Mouse (Mus musculus) lung, postnatal 36 days (tissue): ENCODE data around the gene 1700008O03Rik.

Source experiments
- DNase-seq: peaks from one replicate; pipeline ENCODE4 v3.0.0; 2022; ENCODE audit warnings: mixed read lengths

The 1700008O03Rik gene

GRCm38 (mm10) chr7:44385720-44386119, at the start of gene 1700008O03Rik:
Gene 1700008O03Rik (minus strand): TSS chr7:44385820.
- DNase-seq, result no peak

DNA sequence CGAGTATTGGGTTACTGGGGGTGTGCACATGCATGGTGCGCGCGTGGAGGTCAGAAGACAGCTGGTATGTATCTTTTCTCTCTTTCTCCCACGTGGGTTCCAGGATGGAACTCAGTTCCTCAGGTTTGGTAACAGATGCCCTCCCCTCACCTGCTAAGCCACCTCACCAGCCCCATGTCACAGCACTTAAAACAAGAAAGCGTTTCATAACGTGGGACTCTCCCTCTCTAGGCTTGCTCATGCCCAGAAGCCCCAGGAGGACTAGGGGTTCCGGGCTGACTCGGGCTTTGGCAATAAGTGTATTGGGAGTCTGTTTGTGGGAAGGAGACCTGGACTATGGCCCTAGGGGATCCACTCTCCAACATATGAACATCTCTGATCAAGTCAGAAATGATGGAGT, 48.5 kb upstream of the 1700008O03Rik start:
- no peak for DNase-seq

GRCm38 (mm10) chr7:44433371-44433770, 47.8 kb upstream of the 1700008O03Rik start:
- DNase-seq, result no peak

DNA sequence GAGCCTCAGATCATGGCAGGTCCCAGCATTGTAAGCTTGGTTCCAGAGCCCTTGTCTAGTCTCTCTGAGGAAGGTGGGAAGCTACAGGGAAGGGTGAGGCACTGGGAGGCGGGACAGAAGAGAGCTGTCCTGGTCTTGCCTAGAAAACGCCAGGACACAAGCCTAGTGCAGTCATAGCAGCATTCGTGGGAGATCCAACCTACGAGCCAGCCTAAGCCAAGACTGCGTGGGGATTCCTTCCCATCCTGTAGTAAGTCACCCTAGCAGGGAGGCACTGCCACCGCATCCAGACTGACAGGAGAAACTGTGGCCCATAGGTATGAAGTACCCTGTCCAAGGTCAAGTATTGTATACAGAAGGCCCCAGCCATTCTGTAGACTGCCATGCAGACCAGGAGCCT, 46.9 kb upstream of the 1700008O03Rik start:
- DNase-seq, result no peak

DNA sequence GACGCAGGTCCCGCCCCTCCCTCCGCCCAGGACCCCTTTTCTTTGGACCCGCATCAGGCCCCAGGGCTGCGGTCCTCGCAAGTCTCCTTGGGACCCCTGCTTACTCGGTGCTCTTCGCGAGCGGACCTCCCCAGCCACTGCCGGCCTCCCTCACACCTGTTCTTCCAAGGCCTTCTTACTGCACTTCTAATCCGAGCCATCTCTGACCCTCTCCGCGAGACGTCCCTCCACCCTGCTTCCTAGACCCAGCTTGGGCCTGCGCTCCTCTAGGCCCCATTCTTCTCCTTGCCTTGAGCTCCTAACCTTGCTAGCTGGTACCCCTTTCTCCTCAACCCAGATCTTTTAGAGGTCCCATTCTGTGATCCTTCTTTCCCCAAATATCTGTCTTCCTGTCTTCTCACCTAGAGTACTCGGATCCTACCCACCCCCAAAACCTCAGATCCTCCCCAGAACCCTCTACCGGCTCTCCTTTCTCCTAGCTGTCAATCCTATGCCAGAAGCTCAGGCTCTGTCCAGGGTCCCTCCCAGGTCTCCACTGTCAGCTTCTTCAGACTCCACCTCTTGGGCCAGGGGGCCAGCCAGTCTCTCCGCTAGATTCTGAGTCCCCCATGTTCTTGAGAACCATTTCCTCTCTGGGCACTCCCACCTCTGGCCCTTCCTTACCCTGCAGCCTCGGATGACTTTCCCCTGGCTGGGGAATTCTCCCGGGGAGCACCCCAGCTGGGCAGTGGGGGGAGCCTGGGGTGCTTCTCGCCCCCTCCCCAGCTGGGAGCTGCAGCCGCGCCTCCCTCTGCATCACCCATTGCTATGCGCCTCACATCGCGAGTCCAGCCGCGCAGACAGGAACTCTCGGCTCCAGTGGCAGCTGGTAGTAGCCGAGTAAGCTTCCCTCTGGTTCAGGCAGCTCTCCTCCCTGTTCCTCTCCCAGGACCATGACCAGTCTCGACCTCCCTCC, 44.2 kb upstream of the 1700008O03Rik start:
- no peak for DNase-seq

DNA sequence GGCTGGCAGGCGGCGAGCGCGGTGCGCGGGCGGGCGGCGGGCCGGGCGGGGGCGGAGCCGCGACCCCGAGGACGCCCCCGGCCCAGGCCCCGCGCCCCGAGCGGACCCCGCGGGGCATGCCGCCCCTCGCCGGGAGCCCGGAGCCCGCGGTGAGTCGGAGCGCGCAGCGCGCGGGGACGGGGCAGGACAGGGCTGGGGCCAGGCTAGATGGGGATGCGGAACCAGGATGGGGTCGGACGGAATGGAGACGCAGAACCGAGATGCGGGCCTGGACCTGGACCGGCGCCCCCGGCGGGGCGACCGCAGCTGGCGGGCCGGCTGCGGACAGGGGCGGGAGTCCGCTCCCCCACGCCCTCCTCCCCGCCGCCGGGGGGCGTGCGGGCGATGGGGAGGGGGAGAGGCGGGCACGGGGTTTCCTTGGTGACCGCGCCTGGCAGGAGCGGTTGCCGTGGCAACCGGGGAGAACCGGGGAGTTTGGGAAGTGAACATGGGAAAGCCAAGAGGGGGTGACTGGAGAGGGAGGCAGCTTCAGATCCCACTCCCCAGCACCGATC, 43.4 kb upstream of the 1700008O03Rik start, which contains the start of gene Lrrc4b:
Lrrc4b (plus strand) TSS at position 51 of the 554 bp plus-strand sequence.
- DNase-seq, result no peak

DNA sequence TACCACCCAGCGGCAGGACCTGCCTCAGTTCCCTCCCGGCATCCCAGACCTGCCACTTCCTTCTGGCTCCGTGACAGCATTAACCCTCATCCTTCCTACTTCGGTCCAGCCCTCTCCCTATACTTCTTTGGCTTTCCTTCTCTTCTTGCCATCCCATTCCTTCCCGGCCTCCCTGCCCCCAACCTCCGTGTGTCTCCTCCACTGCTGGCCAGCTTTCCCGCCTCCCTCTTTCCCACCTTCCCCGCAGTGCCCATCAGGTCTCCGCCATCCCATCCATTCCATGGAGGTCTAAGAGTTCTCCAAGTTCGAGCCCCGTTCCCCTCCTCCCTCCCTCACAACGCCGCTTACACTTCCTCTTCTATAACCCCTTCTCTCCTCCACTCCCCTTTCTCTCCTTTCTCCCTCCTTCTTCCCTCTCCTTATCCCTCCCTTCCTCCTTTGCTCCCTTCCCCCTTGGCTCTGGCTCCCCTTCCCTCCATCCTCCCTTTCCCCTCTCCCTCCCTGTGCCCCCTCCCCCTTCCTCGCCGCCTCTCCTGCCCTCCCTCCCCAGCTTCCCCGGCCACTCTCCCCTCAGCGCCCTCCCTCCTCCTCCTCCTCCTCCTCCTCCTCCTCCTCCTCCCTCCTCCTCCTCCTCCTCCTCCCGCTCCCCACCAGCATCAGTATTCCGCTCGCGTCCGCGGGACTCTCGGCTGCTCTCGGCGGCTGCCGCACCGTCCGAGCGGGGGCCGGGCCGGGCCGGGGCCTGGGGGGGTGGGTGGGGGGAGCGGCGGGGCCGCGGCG, 42.7 kb upstream of the 1700008O03Rik start:
- no peak for DNase-seq

GRCm38 (mm10) chr7:44427666-44428065, 42.0 kb upstream of the 1700008O03Rik start:
- no peak for DNase-seq

DNA sequence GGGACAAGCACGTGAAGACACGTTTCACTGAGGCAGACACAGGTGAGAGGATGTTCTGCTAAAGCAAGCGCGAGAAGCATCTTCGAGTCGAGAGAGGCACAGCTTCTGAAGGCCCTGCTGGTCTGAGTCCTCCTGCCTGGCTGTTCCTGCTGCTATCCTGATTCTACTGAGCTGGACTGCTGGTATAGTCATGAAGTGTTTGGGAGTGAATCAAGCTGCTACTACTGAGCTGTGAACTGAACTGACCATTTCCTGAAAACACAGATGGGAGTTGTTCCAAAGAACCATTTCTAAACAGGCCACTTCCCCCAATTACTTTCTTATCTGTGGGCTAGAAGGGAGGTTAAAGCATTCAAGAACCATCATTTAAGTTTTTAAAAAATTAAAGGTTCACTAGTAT, 27.7 kb upstream of the 1700008O03Rik start:
- DNase-seq, result peak; percentile 72

DNA sequence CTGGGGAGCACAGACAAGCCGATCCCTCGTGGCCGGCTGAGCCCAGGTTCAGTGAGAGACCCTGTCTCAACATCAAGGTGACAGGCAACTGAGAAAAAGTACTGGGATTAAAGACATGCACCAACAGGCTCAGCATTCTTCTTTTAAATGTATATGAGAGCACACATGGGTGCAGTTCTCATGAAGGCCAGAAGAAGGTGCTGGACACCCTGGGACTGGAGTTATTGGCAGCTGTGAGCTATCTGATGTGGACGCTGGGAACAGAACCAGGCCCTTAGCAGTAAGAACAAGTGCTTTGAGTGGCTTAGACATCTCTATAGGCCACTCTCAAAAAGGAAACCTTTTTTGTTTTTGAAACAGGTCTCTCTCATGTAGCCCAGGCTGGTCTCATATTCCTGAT, 25.5 kb upstream of the 1700008O03Rik start:
- DNase-seq, result no peak

- no peak for DNase-seq
These were observed 20.4 kb upstream of the 1700008O03Rik start for GRCm38 (mm10) chr7:44406015-44406355.

DNA sequence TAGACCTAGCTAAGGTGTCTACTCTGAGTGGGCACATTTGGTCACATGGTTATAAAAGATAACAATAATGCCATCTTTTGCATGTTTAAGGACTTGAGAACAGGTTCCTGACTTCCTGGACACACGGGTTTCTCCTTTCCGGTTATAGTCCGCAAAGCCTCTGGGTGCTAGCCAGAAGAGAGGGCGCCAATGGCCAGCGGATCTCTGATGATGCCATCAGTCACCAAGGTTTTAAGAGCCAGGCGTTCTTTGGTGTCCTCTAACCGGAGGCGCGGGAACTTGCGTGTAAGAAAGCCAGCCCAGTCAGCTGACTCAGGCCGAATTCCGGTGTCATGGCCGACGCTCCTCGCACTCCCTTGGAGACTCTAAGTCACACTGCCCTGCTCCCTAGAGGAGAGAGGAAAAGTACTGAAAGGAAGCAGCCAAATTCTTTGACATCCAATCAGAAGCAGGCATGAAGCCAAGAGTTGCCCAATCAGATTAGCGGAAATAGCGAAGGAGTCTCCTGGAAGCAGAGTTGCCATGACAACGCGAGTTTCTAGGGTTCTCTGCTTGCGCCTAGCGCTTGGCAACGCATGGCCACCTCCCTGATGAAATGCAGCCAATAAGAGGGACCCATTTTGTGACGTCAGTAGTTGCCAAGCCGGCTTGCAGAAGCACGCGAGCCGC, 19.9 kb upstream of the 1700008O03Rik start:
- DNase-seq, result peak; percentile 94

- DNase-seq, result no peak
These were observed 16.1 kb upstream of the 1700008O03Rik start for GRCm38 (mm10) chr7:44401673-44402072.

- peak; percentile 73 for DNase-seq
These were observed 12.9 kb upstream of the 1700008O03Rik start for GRCm38 (mm10) chr7:44398570-44398969.

DNA sequence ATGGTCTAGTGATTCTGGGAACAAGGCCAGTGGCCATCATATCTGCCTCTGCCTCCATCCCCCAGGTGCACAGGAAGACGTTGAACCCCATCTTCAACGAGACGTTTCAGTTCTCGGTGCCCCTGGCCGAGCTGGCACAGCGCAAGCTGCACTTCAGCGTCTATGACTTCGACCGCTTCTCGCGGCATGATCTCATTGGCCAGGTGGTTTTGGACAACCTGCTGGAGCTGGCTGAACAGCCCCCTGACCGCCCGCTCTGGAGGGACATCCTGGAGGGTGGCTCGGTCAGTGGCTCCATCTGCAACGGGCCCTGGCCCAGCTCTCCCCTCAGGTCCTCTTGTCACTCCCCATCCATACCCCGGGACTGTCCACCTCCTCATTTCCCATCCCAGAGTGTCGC, 7.7 kb upstream of the 1700008O03Rik start:
- DNase-seq, result no peak

DNA sequence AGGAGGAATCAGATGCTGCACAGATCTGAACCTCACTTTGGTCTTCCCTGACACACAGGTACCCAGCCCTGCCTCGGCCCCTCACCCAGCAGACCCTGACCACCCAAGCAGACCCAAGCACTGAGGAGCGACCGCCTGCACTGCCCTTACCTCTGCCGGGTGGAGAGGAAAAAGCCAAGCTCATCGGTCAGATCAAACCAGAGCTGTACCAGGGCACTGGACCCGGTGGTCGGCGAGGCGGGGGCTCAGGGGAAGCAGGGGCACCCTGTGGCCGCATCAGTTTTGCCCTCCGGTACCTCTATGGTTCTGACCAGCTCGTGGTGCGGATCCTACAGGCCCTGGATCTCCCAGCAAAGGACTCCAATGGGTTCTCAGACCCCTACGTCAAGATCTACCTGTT, 6.7 kb upstream of the 1700008O03Rik start:
- no peak for DNase-seq

GRCm38 (mm10) chr7:44391831-44392230, 6.2 kb upstream of the 1700008O03Rik start:
- no peak for DNase-seq

GRCm38 (mm10) chr7:44384716-44385059, 932 bp downstream of the 1700008O03Rik start:
- no peak for DNase-seq

DNA sequence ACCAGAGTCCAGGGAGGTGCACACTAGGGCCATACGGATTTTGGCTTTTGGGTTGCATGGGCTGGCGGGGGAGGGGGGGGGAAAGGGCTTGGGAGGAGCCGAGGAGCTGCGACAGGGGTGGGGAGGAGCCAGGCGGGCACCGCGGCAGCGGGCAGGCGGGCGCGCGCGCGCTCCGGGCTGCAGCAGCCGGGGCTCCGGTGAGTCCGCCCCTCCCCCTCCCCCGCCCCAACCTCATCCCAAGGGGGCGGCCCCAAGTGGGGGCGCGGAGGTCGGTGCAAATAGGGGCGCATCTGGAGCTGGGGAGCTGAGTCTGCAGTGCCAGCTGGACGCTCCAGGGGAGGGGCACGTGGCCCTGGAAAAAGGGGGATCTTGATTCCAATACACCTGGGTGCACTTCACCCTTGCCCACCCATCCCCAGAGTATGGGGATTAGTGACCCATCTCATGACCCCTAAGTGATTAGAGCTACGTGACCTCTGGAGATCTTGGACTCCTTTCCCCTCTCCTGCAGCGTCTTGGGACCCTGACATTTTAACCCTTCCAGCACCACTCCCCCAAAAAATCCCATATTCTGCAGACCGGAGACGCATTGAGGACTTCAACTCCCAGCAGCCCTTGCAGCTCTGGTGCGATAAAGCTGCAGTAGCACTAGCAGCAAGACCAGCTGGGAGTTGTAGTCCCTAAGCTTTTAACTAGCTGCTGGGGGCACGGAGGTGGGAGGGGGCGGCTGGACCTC, 1.5 kb downstream of the 1700008O03Rik start, which contains the start of gene Syt3:
Syt3 (plus strand) TSS at position 123 of the 736 bp plus-strand sequence.
- peak; percentile 81 for DNase-seq

DNA sequence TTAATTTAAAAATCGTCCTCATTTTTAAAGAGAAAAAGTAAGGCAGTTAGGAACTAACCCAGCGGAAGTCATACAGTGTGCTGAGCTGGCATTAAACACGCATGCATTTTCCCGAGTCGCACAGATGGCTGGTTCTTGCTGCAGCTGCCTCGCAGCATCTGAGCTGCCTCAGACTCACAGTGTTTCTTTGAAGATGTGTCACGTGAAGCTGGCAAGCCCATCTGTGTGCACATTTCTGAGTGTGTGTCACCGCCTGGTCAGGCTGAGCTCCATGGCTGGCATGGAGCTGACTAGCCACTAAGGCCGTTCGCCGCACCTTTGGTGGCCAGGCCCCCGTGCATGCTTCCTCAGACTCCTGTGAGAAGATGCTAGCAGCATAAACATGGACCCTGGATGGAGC, 3.1 kb downstream of the 1700008O03Rik start:
- DNase-seq, result no peak

- peak; percentile 25 for DNase-seq
These were observed 7.3 kb downstream of the 1700008O03Rik start for GRCm38 (mm10) chr7:44378290-44378689.

DNA sequence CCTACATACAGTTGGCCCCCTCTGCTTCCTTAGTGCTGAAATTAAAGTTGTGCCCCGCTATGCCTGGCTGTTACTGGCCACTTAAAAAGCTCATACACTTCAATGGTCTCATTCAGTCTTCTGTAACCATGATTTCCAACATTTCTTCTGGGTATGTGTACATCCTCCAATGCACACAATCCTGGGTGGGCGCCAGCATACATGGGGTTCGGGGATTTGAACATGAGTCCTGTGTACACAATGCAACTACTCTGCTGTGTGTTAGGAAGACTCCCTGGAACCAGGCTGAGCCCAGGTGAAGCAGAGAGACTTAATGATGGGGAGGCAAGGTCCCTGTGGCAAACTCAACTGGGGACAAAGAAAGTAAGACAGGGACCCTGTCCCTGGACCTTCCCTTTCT, 9.8 kb downstream of the 1700008O03Rik start:
- no peak for DNase-seq
